Mouse (Mus musculus): ENCODE data around the gene Atad3a. TPM values are rescaled to one million over a fixed set of nuclear protein-coding genes. Genes with fewer than 3 reads are reported as not detected.

Gene Atad3a
- polyA plus RNA-seq, 1 experiment from 2014 or later, result 78.1 TPM

DNA sequence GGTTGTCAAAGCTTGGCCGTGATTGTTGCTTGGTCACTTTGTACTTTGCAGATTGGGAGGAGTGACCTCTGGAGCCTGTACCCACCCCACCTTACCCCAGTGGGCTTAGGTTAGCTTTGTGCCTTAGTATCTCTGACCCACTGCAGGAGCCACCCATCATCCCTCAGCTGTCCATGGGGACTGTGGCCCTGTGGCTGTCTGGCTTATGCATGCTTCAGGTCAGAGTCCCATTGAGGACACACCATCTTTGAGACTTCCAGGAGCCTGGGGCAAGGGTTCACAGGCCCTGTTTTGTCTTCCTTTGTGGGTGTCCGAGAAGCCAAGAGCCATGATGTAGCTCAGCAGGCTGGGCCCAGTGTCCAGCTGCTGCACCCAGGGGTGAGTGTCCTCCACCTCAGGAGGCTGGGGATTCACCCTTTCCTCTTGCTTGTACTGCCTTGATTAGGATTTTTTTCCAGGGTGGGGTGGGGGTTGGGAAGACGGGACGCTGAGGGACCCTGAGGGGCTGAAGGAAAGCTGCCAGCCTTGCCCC, 65.3 kb downstream of the Atad3a start:
- WGBS, result 84% methylated on average over 4 of the region's 4 CpGs

DNA sequence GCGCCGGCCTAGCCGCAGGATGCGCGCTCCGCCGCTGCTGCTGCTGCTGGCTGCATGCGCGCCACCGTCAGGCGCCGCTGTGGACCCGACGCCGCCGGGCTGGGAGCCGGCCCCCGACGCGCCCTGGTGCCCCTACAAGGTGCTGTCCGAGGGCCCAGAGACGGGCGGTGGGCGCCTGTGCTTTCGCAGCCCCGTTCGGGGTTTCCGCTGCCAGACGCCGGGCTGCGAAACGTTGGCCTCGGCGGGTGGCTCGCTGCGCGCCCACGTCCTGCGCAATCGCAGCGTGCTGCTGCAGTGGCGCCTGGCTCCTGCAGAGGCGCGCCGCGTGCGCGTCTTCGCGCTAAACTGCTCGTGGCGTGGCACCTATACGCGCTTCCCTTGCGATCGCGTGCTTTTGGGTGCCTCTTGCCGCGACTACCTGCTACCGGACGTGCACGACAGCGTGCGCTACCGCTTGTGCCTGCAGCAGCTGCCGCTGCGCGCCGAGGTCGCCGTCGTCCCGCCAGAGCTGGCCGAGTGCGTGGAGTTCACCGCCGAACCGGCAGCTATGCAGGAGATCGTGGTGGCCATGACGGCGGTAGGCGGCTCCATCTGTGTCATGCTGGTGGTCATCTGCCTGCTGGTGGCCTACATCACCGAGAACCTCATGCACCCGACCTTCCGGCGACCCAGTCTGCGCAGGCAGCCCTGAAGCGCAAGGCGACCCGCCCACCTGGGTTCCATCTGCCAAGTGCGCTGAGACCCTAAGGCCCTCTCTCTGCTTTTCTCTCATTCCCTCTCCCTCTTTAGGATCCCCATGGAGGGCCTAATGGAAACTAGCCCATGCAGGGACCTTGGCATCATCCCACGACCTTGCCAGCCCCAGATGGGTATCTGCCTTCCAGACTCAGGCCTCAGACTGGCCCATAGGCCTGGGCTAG, 66.2 kb downstream of the Atad3a start:
- Histone ChIP-seq H3K4me1 (replicated peaks) (peaks cover 28% of the 10 kb centered on the region), H3K4me2 (peak overlapping the region; percentile 90), H3K4me3 (peak overlapping the region; percentile 65), H3K27ac (peak overlapping the region; percentile 96), H3K27me3 (peaks cover 23% of the 10 kb centered on the region), H3K36me3 (no peaks in the 10 kb centered on the region), H3K9ac (peak overlapping the region; percentile 86), H3K9me3 (no peaks in the 10 kb centered on the region)
- WGBS, result under 1% methylated on average over 88 of the region's 92 CpGs
- ATAC-seq (ENCODE audit: low FRiP score), result peak; percentile 87

More for the DNA sequence above, 65.3 kb downstream of the Atad3a start:
- peak overlapping the region; percentile 65 for H3K4me3 ChIP-seq
- no peaks in the 10 kb centered on the region for H3K9me3 ChIP-seq
- peak overlapping the region; percentile 90 for H3K4me2 ChIP-seq
- no peak overlapping the region for H3K27ac ChIP-seq
- peak overlapping the region; percentile 86 for H3K9ac ChIP-seq
- ATAC-seq (ENCODE audit: low FRiP score), result no peak; the same call in 1 of the 2 replicates
- no peaks in the 10 kb centered on the region for H3K36me3 ChIP-seq
- peaks cover 28% of the 10 kb centered on the region for H3K4me1 ChIP-seq (replicated peaks)
- peaks cover 23% of the 10 kb centered on the region for H3K27me3 ChIP-seq

DNA sequence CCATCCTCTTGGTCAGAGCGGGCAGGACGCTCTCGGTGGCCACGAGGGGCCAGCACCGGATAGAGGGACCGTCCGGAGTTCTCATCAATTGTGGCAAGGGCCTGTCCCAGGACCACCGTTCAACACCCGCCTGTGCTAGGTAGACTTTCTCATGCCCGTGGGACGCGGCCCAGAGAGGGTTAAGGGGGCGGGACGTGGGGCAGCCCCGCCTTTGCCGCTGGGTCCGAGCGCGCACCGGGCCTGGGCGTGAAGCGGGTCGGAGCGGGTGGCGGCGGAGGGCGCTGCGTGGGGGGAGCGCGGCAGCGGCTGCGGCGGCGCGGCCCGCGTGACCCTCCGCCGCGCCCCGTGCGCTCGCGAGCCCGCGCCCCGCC, 66.8 kb downstream of the Atad3a start, which contains the start of gene Fndc10:
TSS of gene Fndc10 (plus strand) at position 232 of the 371 bp plus-strand sequence.
- Histone ChIP-seq H3K4me3 (peak within 1 kb of the TSS; percentile 65), H3K4me2 (peak within 1 kb of the TSS; percentile 90), H3K4me1 (replicated peaks) (peaks cover 28% of the 10 kb centered on the region), H3K36me3 (no peaks in the 10 kb centered on the region), H3K27ac (peak within 1 kb of the TSS; percentile 96), H3K9me3 (no peaks in the 10 kb centered on the region), H3K27me3 (peaks cover 23% of the 10 kb centered on the region), H3K9ac (peak within 1 kb of the TSS; percentile 86)
- under 1% methylated on average over 36 of the region's 47 CpGs for WGBS
- peak; percentile 86 for ATAC-seq (ENCODE audit: low FRiP score)

DNA sequence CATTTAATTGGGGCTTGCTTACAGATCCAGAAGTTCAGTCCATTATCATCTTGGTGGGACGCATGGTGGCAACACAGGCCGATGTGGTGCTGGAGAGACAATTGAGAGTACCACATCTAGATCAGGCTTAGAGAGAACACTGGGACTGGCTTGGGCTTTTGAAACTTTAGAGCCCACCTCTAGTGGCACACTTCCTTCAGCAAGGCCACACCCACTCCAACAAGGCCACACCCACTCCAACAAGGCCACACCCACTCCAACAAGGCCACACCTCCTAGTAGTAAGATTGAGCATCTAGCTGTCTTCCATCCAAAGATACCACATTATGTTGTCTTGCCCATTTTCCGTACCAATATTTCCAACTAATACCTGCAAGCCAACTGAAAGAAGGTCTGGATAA, 68.5 kb downstream of the Atad3a start:
- no peak for ATAC-seq (ENCODE audit: low FRiP score)
- peaks cover 23% of the 10 kb centered on the region for H3K27me3 ChIP-seq
- H3K27ac ChIP-seq, result no peak overlapping the region
- peaks cover 28% of the 10 kb centered on the region for H3K4me1 ChIP-seq (replicated peaks)
- H3K4me2 ChIP-seq, result no peak overlapping the region
- no peak overlapping the region for H3K4me3 ChIP-seq
- no peak overlapping the region for H3K9ac ChIP-seq
- H3K9me3 ChIP-seq, result no peaks in the 10 kb centered on the region
- 95% methylated on average over 3 of the region's 3 CpGs for WGBS
- H3K36me3 ChIP-seq, result no peaks in the 10 kb centered on the region

Small RNA genes lying within 50 kb of the gene (microRNA-seq; reads per million reads assigned to microRNA genes)
- not detected for gene Gm27743

Other genes with a start within 250 kb of the Atad3a start
- gene Nadk, start 198.7 kb downstream of the Atad3a start, polyA plus RNA-seq (2015; fragmentation: Nextera tagmentation; extraction: Ambion mirVana), result 82.5 and 84.5 TPM in 2 replicates
- gene Slc35e2, start 159.7 kb downstream of the Atad3a start, polyA plus RNA-seq (2015; fragmentation: Nextera tagmentation; extraction: Ambion mirVana), result 15.1 and 15.9 TPM in 2 replicates
- 65.2 and 65.8 TPM in 2 replicates for gene Cdk11b, start 136.2 kb downstream of the Atad3a start, polyA plus RNA-seq (2015; fragmentation: Nextera tagmentation; extraction: Ambion mirVana)
- gene Gm10563, start 115.7 kb downstream of the Atad3a start, polyA plus RNA-seq (2015; fragmentation: Nextera tagmentation; extraction: Ambion mirVana), result not detected in 2 replicates
- gene Mmp23, start 107.7 kb downstream of the Atad3a start, polyA plus RNA-seq (2015; fragmentation: Nextera tagmentation; extraction: Ambion mirVana), result 3.9 and 4.5 TPM in 2 replicates
- 39.4 and 40.3 TPM in 2 replicates for gene Mib2, start 91.9 kb downstream of the Atad3a start, polyA plus RNA-seq (2015; fragmentation: Nextera tagmentation; extraction: Ambion mirVana)
- 7.5 and 7.9 TPM in 2 replicates for gene Fndc10, start 66.8 kb downstream of the Atad3a start, polyA plus RNA-seq (2015; fragmentation: Nextera tagmentation; extraction: Ambion mirVana)
- gene Ssu72, start 56.3 kb downstream of the Atad3a start, polyA plus RNA-seq (2015; fragmentation: Nextera tagmentation; extraction: Ambion mirVana), result 171 and 177 TPM in 2 replicates
- gene Tmem240, start 26.3 kb downstream of the Atad3a start, polyA plus RNA-seq (2015; fragmentation: Nextera tagmentation; extraction: Ambion mirVana), result 11.6 and 12.0 TPM in 2 replicates
- gene Vwa1, start 13.6 kb upstream of the Atad3a start, polyA plus RNA-seq (2015; fragmentation: Nextera tagmentation; extraction: Ambion mirVana), result 23.2 and 24.4 TPM in 2 replicates
- gene Tmem88b, start 24.8 kb upstream of the Atad3a start, polyA plus RNA-seq (2015; fragmentation: Nextera tagmentation; extraction: Ambion mirVana), result 0.49 and 0.62 TPM in 2 replicates
- not detected in 2 replicates for gene Ankrd65, start 29.3 kb upstream of the Atad3a start, polyA plus RNA-seq (2015; fragmentation: Nextera tagmentation; extraction: Ambion mirVana)
- 253 and 261 TPM in 2 replicates for gene Mrpl20, start 41.8 kb upstream of the Atad3a start, polyA plus RNA-seq (2015; fragmentation: Nextera tagmentation; extraction: Ambion mirVana)
- 171 and 173 TPM in 2 replicates for gene Ccnl2, start 51.4 kb upstream of the Atad3a start, polyA plus RNA-seq (2015; fragmentation: Nextera tagmentation; extraction: Ambion mirVana)
- gene Aurkaip1, start 70.2 kb upstream of the Atad3a start, polyA plus RNA-seq (2015; fragmentation: Nextera tagmentation; extraction: Ambion mirVana), result 142 and 148 TPM in 2 replicates
- gene Mxra8, start 78.6 kb upstream of the Atad3a start, polyA plus RNA-seq (2015; fragmentation: Nextera tagmentation; extraction: Ambion mirVana), result 30.8 and 34.4 TPM in 2 replicates
- gene Dvl1, start 86.3 kb upstream of the Atad3a start, polyA plus RNA-seq (2015; fragmentation: Nextera tagmentation; extraction: Ambion mirVana), result 7.8 and 8.5 TPM in 2 replicates
- 0.47 and 0.57 TPM in 2 replicates for gene Tas1r3, start 102.3 kb upstream of the Atad3a start, polyA plus RNA-seq (2015; fragmentation: Nextera tagmentation; extraction: Ambion mirVana)
- gene Cptp, start 108.3 kb upstream of the Atad3a start, polyA plus RNA-seq (2015; fragmentation: Nextera tagmentation; extraction: Ambion mirVana), result 23.3 and 24.1 TPM in 2 replicates
- gene Ints11, start 108.5 kb upstream of the Atad3a start, polyA plus RNA-seq (2015; fragmentation: Nextera tagmentation; extraction: Ambion mirVana), result 74.8 and 79.2 TPM in 2 replicates
- 52.6 and 54.8 TPM in 2 replicates for gene Pusl1, start 130.7 kb upstream of the Atad3a start, polyA plus RNA-seq (2015; fragmentation: Nextera tagmentation; extraction: Ambion mirVana)
- gene Acap3, start 130.7 kb upstream of the Atad3a start, polyA plus RNA-seq (2015; fragmentation: Nextera tagmentation; extraction: Ambion mirVana), result 71.0 and 77.0 TPM in 2 replicates
- gene Ube2j2, start 182.7 kb upstream of the Atad3a start, polyA plus RNA-seq (2015; fragmentation: Nextera tagmentation; extraction: Ambion mirVana), result 123 and 127 TPM in 2 replicates
- 9.2 and 12.3 TPM in 2 replicates for gene C1qtnf12, start 201.2 kb upstream of the Atad3a start, polyA plus RNA-seq (2015; fragmentation: Nextera tagmentation; extraction: Ambion mirVana)
- gene B3galt6, start 231.6 kb upstream of the Atad3a start, polyA plus RNA-seq (2015; fragmentation: Nextera tagmentation; extraction: Ambion mirVana), result 26.6 and 27.6 TPM in 2 replicates
- gene Sdf4, start 231.8 kb upstream of the Atad3a start, polyA plus RNA-seq (2015; fragmentation: Nextera tagmentation; extraction: Ambion mirVana), result 126 and 127 TPM in 2 replicates

Data from hindbrain, embryonic 13.5 days (tissue).